Mouse (Mus musculus) megakaryocyte progenitor cell, adult 5-6 weeks (primary cell): ENCODE results near the gene C1qtnf7. TPM values are rescaled to one million over a fixed set of nuclear protein-coding genes. Genes with fewer than 3 reads are reported as not detected.

Experiments used
- ATAC-seq: replicated peaks from 2 replicates; pipeline ENCODE4 v1.8.0; 2016; ENCODE audit warnings: mild to moderate bottlenecking, moderate TSS enrichment, inconsistent platforms; ENCODE audit not compliant: poor library complexity
- total RNA-seq, 2 experiments: library from RNA; stranded (forward) in 1 of 2; stranded (reverse) in 1 of 2; fragments of 157-497, 149-512 nt in 1 of 2; fragments of 200-1000 nt in 1 of 2; gene quantifications; 2 replicates each; pipeline versions ENCODE4 v1.2.3 to v1.2.4; 2015 to 2017

C1qtnf7 gene
- total RNA-seq, 2 experiments from 2014 or later = not detected

DNA sequence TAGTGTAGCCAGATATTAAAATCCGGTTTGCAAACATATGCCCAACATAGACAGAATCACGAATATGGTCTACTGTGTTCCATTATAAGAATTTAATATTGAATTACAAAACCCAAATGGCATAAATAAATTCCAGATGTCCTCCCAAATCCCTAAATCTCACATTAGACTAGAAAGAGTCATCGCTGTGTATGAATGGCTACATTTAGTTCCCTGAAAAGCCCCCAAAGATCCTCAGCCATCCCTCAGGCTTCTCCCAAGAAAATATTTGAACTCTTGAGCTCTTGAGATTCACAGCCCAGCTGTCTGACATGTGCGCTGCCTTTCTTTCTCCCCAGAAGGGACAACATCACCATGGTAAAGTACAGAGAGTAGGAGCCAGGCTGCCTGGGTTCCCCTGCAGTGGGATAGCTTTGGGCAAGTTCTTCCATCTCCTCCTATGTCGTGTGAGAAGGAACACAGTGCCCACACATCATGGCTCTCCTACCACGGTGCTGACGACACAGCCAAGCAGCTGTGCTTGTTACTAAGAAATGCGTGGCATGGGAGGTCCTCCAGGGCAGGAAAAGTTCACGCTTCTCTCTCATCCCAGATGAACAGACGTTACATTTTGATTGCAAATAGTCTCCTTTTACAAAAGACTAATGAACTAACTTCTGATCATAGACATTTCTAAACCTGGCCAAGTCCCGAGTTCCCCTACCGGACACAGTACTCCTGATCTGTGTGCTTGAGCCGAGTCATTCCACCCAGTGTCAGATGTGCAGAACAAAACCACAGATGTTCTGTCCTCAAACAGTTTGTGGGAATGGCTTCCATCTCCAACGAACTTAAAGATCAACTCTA lies 23.2 kb downstream of the C1qtnf7 start:
- no peak for ATAC-seq

DNA sequence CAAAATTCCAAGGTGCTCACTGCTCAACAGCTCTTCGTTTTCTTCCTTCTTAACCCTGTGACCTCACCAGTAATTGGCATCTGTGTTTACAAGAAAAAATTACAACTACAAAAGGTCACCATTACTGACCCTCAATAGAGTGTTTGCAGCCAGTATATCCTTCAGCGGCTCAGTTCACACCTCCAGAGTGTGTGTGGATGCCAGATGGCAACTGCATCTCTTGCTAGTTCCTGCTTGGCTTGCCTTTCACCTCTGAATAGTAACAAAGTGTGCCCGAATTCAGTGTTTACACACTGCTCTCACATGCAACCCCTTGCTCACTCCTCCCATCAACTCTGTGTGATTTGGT lies 23.8 kb downstream of the C1qtnf7 start:
- ATAC-seq = no peak

GRCm38 (mm10) chr5:43539871-43540270 lies 24.5 kb downstream of the C1qtnf7 start:
- no peak for ATAC-seq

DNA sequence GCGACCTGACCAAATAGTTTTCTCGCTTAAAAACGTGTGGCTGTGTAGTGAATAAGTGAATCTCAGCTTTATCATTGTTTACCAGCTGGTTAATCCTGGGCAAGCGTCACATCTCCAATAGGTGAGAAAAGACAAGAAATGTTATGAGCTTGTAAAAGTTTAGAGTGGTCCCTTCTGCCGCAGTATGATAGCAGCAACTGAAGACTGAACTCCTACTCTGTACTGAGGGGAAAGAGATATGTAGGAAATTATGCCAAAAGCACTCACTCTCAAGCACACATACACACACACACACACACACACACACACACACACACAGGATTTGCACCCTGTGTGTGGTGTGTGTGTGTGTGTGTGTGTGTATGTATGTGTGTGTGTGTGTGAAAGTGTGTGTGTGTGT lies 26.2 kb downstream of the C1qtnf7 start:
- no peak for ATAC-seq

GRCm38 (mm10) chr5:43542246-43542845 lies 27.0 kb downstream of the C1qtnf7 start:
- 0 out of 2 replicates have a peak, but pooled peaks have one; percentile 20 for ATAC-seq

DNA sequence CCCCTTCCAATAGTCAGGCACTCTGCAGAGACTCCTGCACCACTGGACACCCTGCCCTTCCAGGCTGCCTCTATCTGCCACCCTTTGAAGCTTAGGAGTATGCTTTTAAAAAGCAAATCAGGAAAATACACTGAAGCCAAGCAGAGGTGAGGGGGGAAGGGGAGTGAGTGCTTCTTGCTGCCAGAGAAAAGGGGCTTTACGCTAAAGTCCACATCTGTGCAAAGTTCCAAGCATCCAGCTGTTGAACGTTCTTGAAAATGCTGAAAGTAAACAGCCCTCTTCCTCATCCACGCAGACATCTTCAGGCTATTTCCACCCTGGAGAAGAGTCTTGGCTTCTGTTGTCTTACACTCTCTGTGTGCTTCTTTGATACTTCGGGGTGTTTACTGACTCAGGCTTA lies 34.6 kb downstream of the C1qtnf7 start:
- ATAC-seq = no peak

- ATAC-seq = no peak
Measured at GRCm38 (mm10) chr5:43550444-43550843, 35.1 kb downstream of the C1qtnf7 start.

DNA sequence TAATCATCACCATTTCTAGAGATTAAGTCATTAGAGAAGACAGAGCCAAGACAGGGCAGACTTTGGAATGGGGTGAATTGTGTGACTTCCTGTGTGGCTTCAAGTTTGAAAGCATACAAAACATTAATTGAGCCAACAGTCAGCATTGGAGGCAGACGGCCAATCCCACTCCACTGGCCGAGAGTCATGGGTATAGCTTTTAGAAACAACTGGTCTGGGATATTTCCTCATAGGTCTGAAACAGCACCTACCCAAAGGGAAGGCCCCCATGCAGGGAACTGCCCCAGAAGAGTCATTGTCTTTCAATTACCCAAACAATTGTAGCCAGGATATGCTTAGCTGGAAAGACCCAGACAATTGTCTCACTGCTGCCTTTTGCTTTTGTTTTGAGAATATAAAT lies 39.5 kb downstream of the C1qtnf7 start:
- ATAC-seq = no peak

DNA sequence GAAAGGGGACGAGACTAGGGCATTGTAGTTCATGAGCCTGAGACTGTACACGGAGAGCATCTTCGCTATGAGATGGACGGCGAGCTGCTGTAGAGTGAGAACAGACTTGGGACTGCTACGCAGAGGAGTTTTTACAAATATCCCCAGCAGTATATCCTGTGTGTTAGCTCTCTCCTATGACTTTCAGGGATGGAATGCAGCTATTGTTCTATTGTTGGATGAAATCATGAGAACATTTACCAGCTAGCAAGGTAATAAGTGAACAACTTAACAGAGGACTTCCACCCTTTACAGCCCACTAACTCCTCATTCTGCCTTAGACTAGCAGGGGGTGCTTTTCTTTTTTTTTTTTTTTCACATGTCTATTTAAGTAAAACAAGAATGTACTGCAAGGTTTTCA lies 40.1 kb downstream of the C1qtnf7 start:
- no peak for ATAC-seq

DNA sequence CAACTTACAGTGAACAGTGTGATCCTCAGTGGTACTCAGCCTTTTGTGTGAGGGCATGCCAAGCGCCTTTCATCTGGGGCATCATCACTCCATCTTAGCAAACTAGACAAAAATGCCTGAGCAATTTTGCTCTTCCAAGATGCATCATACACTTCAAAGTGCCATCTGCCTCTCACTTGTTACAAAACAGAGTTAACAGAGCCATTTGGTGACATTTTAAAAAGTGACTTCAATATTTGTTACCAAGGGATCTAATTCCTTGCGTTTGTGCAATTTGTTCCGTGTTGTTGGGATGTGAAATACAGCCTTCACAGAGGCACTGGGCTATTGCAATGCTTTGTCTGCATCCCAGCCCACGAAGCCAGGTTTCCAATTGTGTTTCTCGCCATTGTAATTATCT lies 42.1 kb downstream of the C1qtnf7 start:
- ATAC-seq = no peak

- ATAC-seq = no peak
Measured at GRCm38 (mm10) chr5:43561639-43562252, 46.4 kb downstream of the C1qtnf7 start.

DNA sequence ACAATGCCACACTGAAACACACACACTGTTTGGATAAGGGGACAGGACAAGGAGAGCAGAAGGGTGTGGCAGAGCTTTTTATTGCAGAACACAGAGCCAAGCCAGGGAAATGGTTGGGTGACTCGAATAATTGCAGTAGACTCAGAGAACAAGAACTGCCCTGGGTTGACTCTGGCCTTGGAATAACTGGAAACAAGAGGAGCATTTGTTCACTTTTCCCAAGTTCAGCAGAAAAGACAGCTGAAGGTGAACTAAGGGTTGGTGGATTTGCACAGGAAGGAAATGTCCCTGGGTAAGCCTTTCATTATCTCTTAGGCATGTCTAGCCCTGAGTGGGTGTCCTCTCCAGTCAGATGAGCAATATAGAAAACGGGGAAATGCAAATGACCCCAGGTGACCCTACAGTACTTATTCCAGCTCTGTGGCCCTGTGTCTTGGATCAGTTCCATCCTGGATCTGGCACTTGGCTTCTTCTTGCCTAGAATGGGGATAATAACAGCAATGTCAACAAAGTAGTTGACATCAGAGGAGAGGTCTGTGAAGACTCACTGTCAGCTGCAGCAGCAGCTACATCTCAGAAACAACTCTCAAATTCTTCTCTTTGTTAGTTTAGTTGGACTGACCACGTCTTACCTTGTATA lies 54.5 kb downstream of the C1qtnf7 start:
- no peak for ATAC-seq

DNA sequence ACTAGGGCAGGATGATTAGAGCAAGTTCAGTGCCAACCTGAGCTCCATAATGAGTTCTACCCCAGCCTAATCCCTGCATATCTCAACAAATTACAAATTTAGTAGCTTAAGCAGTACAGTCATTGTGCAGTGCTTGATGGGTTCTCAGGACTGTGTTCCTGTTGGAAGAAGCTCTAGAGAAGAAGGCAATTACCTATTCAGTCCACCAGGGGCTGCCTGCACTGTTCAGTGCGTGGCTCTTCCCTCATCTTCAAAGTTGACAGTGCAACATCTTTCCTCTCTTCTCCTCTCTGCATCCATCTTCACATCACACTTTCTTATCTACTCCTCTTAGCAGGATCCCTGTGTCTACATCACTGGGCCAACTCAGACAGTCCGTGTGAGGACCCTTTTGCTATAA lies 67.5 kb downstream of the C1qtnf7 start:
- ATAC-seq = peak; percentile 84

- no peak for ATAC-seq
Measured at GRCm38 (mm10) chr5:43583326-43584120, 68.2 kb downstream of the C1qtnf7 start.

DNA sequence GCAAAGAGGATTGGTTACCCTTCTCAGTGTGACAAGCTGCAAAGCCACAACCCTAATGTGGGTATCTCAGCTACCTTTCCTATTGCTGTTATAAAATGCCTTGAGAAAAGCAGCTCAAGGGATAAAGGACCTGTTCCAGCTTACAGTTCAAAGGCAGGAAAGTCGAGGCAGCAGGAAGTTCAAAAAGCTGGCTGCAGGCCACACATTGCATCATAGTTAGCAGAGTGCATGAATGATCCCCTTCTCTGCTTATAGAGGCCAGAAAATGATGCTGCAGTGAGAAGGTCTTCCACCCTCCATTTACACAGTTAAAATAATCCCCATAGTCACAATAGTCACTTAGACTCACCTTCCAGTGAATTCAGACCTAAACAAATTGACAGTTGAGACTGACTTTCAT lies 69.1 kb downstream of the C1qtnf7 start:
- no peak for ATAC-seq

DNA sequence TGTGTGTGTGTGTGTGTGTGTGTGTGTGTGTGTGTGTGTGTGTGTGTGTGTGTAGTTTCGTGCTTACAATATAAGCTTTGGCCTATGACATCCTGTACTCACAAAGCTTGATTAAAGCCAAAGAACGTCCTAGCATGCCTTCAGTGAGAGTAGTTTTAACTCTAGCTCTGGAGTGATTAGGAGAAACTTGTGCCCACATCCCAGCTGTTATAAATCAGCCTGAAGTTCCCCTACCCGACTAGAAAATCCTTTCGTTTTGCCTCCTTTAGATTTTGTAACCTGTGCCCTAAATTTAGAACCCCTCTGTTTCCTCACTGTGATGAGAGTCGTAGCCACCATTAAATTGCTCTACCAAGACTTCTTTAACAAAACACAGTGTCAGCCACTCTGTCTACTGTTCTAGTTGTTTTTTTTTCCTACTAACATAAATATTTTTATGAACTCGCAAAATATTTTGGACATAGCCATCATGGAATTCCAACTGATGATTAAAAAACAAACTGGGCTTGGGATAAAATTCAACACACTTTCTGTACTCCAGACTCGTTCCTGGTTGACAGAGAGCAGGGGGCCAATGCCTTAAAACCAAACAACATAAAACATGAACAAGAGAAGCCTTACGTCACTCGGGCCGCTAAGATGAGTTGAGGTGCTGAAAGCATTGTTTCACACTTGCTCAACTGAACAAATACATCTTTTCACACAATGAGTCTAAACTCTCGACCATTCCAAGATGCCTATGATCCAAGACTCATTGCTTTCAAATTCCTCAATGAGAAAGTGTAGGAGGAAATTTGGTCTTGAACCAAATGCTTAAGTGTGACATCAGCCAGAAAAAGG lies 70.3 kb downstream of the C1qtnf7 start:
- no peak for ATAC-seq

- no peak for ATAC-seq
Measured at GRCm38 (mm10) chr5:43588791-43589439, 73.6 kb downstream of the C1qtnf7 start.

DNA sequence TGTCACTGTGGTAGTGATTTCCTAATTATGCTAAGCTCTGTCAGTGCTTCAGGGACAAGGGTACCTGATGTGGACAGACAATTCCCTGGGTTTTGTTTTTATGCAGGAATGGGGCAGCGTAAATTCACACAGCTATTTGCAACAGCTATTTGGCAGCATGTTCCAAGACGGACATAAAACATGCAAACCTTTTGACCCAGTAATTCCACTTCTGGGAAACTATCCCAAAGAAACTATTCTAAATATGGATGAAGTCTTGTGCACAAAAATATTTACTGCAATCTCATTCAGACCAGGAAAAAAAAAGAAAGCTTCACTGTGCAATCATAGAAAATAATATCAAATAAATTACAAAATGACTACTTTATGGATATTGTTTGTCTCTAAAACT lies 74.1 kb downstream of the C1qtnf7 start:
- ATAC-seq = no peak

GRCm38 (mm10) chr5:43590311-43590731 lies 75.0 kb downstream of the C1qtnf7 start:
- no peak for ATAC-seq
